Mouse (Mus musculus) heart, postnatal 0 days (tissue): ENCODE measurements around the gene Commd6. TPM values are rescaled to one million over a fixed set of nuclear protein-coding genes. Genes with fewer than 3 reads are reported as not detected.

Experiments
- ATAC-seq: fragments of 200-750 bp; cut with Nextera tagmentation; 2 replicates; pipeline ENCODE4 v1.8.0; 2017; ENCODE audit warnings: low read depth, moderate number of reproducible peaks, moderate library complexity; ENCODE audit not compliant: insufficient read depth
- DNase-seq: peaks from one replicate; pipeline ENCODE4 v3.0.0-alpha.2; 2016; ENCODE audit warnings: low spot score
- H3K27ac ChIP-seq: fragments of 300-500 bp; sonication (generic); 2 replicates; pipeline ENCODE4 v1.5.1; 2014; ENCODE audit warnings: low read depth, mild to moderate bottlenecking
- H3K27me3 ChIP-seq: fragments of 300-500 bp; sonication (generic); 2 replicates; pipeline ENCODE4 v1.6.1; 2014; ENCODE audit warnings: low read length, mixed read lengths; ENCODE audit not compliant: control insufficient read depth, insufficient read depth
- H3K36me3 ChIP-seq: fragments of 300-500 bp; sonication (generic); replicated peaks from 2 replicates; pipeline ENCODE4 v1.6.1; 2014; ENCODE audit warnings: low read length, mixed read lengths; ENCODE audit not compliant: control insufficient read depth, insufficient read depth
- H3K4me1 ChIP-seq: fragments of 300-500 bp; sonication (generic); 2 replicates; pipeline ENCODE4 v1.6.1; 2014; ENCODE audit warnings: antibody characterized with exemption; ENCODE audit not compliant: control insufficient read depth, insufficient read depth
- H3K4me2 ChIP-seq: fragments of 300-500 bp; sonication (generic); 2 replicates; pipeline ENCODE4 v1.6.1; 2014; ENCODE audit warnings: low read depth, mild to moderate bottlenecking, low read length, moderate library complexity
- H3K4me3 ChIP-seq: fragments of 300-500 bp; sonication (generic); 2 replicates; pipeline ENCODE4 v1.5.1; 2014; ENCODE audit warnings: low read depth, low read length
- H3K9ac ChIP-seq: fragments of 300-500 bp; sonication (generic); replicated peaks from 2 replicates; pipeline ENCODE4 v1.6.1; 2014; ENCODE audit warnings: low read depth, low read length, mixed read lengths
- H3K9me3 ChIP-seq: fragments of 300-500 bp; sonication (generic); replicated peaks from 2 replicates; pipeline ENCODE4 v1.6.1; 2016; ENCODE audit warnings: low read length; ENCODE audit not compliant: control insufficient read depth
- CTCF ChIP-seq: IDR thresholded peaks from 2 replicates; pipeline ENCODE4 v1.5.1; 2016; ENCODE audit warnings: antibody characterized with exemption, control low read depth, low read depth
- EP300 ChIP-seq: IDR thresholded peaks from 2 replicates; pipeline ENCODE4 v1.6.1; 2016; ENCODE audit warnings: antibody characterized with exemption, low read depth
- WGBS: fragments of 180-500 bp; shearing (Covaris S2); extraction: QIAGEN DNeasy Blood & Tissue Kit; methylation state at CpG from one replicate; pipeline ENCODE4 v1.1.7; 2014; 5-methylcytosine and 5-hydroxymethylcytosine counted together
- polyA plus RNA-seq: library from polyadenylated mRNA; unstranded; fragments of >200 nt; fragmentation: Nextera tagmentation; extraction: Ambion mirVana; gene quantifications from 2 replicates; pipeline ENCODE4 v1.2.1, GENCODE M21; 2015
- total RNA-seq: library from RNA; depleted of rRNA; stranded (reverse); fragments of >200 nt; gene quantifications from 2 replicates; pipeline ENCODE4 v1.2.3, GENCODE M21; 2014; ENCODE audit warnings: low replicate concordance; rRNA removed

The Commd6 gene
- total RNA-seq = 20.7 and 29.1 TPM in 2 replicates
- 74.8 and 77.2 TPM in 2 replicates for polyA plus RNA-seq

DNA sequence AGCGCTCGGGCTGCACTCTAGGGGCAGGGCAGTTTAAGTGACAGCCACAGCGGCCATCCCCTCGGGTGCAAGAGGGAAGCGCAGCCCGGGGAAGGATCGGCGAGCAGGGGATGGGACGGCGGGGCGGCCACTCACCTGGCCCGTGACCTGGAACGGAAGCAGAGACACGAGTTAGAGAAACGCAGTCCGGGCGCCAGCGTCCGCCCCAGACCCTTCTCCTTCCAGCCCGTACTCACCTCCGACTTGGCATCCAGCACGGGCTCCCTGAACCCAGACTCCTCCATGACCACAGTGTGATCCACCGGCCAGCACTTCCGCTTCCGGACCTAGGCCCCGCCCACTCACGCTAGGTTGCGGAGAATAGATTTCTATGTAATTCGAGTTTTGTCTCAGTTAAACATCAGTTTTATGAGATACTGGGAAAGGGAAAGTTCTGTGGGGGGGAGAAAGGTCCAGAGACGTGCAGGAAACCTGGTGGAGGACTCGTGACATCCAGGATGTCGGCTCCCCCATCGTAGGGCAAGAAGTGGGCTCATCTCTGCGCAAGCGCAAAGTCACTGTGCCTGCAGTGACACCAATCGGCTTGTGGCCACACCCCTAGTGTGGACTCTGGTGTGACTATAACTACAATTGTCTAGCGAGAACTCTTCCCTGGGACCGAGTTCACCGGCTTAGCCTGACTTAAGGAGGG, at the start of gene Commd6:
Gene Commd6, minus strand, starts transcription at position 534 of the 691 bp plus-strand sequence.
- Histone ChIP-seq H3K36me3 (0 out of 2 replicates have a peak, but pooled peaks cover 3% of the 10 kb centered on the region), H3K4me2 (peak within 1 kb of the TSS; percentile 79), H3K4me1 (0 out of 2 replicates have a peak, but pooled peaks cover 7% of the 10 kb centered on the region), H3K27me3 (no peaks in the 10 kb centered on the region), H3K27ac (peak within 1 kb of the TSS; percentile 85), H3K9ac (peak within 1 kb of the TSS; percentile 76), H3K4me3 (peak within 1 kb of the TSS; percentile 92), H3K9me3 (no peaks in the 10 kb centered on the region)
- TF ChIP-seq EP300 (no peak), CTCF (peak; percentile 12; the same call in 1 of the 2 replicates)
- 0% methylated on average over 39 of the region's 39 CpGs for WGBS
- DNase-seq (peak; percentile 95), ATAC-seq (peak; percentile 98)

DNA sequence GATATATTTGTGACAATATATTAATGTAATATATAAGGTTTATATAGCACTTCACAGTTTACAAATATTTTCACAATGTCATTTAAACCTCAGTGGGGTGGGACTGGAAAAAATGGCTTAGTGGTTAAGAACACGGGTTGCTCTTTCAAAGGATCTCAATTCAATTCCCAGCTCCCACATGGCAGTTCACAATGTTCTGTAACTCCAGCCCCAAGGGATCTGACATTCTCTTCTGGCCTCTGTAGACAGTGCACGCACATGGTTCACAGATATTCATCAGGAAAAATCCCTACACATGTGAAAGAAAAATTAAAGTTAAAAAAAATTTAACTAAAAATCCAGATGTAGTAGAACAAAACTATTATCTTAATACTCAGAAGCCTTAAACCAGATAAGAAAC, 47.9 kb upstream of the Commd6 start:
- Histone ChIP-seq H3K36me3 (no peaks in the 10 kb centered on the region), H3K9me3 (no peaks in the 10 kb centered on the region), H3K27ac (no peak overlapping the region), H3K4me1 (no peaks in the 10 kb centered on the region), H3K4me2 (no peak overlapping the region), H3K9ac (no peak overlapping the region), H3K4me3 (no peak overlapping the region), H3K27me3 (no peaks in the 10 kb centered on the region)
- DNase-seq (no peak), ATAC-seq (no peak)
- TF ChIP-seq EP300 (no peak), CTCF (no peak)
- 75% methylated on average over 2 of the region's 2 CpGs for WGBS

DNA sequence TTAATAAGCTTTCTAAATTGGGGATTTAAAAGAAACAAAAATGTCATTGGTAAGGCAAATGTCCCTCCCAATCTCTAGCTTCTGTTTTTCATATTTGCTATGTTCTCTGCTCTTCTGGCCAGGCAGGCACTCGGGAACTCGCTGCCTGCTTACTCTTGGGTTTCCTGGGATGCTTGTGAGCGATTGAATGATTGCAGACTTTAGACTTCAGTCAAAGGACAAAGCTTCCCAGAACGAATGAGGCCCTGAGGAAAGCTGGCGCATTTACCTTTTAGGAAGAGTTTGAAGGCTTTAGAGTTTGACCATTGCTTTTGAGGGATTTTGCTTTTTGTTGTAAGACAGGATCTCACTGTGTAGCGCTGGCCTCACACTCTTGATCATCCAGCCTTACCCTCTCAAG, 47.2 kb upstream of the Commd6 start:
- Histone ChIP-seq H3K4me3 (no peak overlapping the region), H3K4me2 (no peak overlapping the region), H3K9ac (no peak overlapping the region), H3K36me3 (no peaks in the 10 kb centered on the region), H3K4me1 (no peaks in the 10 kb centered on the region), H3K9me3 (no peaks in the 10 kb centered on the region), H3K27me3 (no peaks in the 10 kb centered on the region), H3K27ac (no peak overlapping the region)
- WGBS = 88% methylated on average over 6 of the region's 6 CpGs
- TF ChIP-seq CTCF (no peak), EP300 (no peak)
- DNase-seq (no peak), ATAC-seq (no peak)

DNA sequence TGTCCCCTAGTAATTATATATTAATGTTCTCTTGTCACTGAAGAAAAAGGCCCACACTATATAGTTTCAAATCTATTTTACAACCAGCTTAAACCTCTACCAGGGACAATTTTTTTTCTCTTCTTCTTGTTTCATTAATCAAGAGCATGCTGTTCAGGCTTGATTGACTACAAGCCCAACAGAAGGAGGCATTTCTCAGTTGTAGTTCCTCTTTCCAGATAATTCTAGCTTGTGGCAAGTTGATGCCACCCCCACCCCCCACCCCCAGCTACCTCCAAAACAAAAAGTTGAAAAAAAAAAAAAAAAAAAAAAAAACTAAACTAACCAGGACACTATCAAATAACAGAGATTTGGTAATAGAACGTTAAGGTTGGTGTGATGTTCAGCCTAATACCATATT, 31.7 kb upstream of the Commd6 start:
- H3K4me2 ChIP-seq = no peak overlapping the region
- H3K4me1 ChIP-seq = no peaks in the 10 kb centered on the region
- DNase-seq (no peak), ATAC-seq (no peak)
- peaks cover 9% of the 10 kb centered on the region; the same call in 1 of the 2 replicates for H3K36me3 ChIP-seq
- no peaks in the 10 kb centered on the region for H3K27me3 ChIP-seq
- no peak overlapping the region for H3K4me3 ChIP-seq
- TF ChIP-seq EP300 (no peak), CTCF (no peak)
- no peak overlapping the region for H3K27ac ChIP-seq
- H3K9ac ChIP-seq = no peak overlapping the region
- no peaks in the 10 kb centered on the region for H3K9me3 ChIP-seq
- WGBS = 88% methylated on average over 1 of the region's 1 CpGs

DNA sequence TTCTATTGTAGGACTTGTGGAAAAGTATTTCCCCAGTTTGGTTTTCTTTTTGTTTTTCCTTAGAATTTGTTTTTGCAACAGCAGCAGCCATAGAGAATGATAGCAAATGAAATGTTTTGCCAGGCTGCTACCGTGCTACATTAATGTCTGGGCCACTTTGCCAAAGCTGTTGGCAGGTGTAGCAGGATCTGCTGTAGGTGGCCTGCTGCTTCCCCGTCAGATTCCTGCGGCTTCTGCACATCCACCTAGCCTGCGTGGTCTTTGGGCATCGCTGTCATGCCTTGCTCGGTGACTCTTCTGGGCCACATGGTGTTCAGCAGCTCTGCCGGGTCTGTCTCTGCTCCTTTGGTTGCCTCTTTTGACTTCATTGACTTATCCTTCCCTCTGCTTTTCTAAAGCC, 28.1 kb upstream of the Commd6 start:
- no peak for ATAC-seq
- Histone ChIP-seq H3K36me3 (0 out of 2 replicates have a peak, but pooled peaks cover 9% of the 10 kb centered on the region), H3K9me3 (no peaks in the 10 kb centered on the region), H3K27me3 (no peaks in the 10 kb centered on the region), H3K9ac (no peak overlapping the region), H3K4me3 (no peak overlapping the region), H3K4me2 (no peak overlapping the region), H3K27ac (no peak overlapping the region), H3K4me1 (no peaks in the 10 kb centered on the region)
- DNase-seq = no peak
- TF ChIP-seq EP300 = no peak
- no peak for TF ChIP-seq CTCF
- WGBS = 89% methylated on average over 7 of the region's 7 CpGs

DNA sequence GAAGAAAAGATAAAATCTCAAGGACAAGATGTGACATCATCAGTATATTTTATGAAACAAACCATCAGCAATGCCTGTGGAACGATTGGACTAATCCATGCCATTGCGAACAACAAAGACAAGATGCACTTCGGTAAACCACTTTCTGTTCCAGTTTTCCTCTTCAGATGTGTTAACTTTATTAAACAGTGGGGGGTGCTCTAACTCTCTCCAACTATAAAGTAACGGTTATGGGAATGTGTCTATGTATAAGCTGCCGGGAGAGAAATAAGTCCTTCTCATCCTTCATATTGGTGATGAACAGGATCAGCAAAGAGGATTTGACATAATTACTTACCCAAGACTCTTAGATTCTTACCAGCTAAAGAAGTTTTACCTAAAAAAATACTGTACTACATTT, 26.1 kb upstream of the Commd6 start:
- H3K4me3 ChIP-seq = no peak overlapping the region
- DNase-seq (no peak), ATAC-seq (no peak; the same call in 1 of the 2 replicates)
- no peaks in the 10 kb centered on the region for H3K9me3 ChIP-seq
- no peaks in the 10 kb centered on the region for H3K27me3 ChIP-seq
- 0 out of 2 replicates have a peak, but pooled peaks cover 9% of the 10 kb centered on the region for H3K36me3 ChIP-seq
- TF ChIP-seq CTCF = 0 out of 2 replicates have a peak, but pooled peaks have one; percentile 23
- no peak for TF ChIP-seq EP300
- no peak overlapping the region for H3K9ac ChIP-seq
- H3K4me2 ChIP-seq = no peak overlapping the region
- H3K4me1 ChIP-seq = no peaks in the 10 kb centered on the region
- H3K27ac ChIP-seq = no peak overlapping the region
- 64% methylated on average over 5 of the region's 5 CpGs for WGBS
